Mouse (Mus musculus): ENCODE results near the gene Sec14l3. TPM values are rescaled to one million over a fixed set of nuclear protein-coding genes. Genes with fewer than 3 reads are reported as not detected.
"Not testable (repeated sequence)": the region's sequence is repeated elsewhere in the genome, so short reads cannot be mapped to it uniquely, and the experiment has no call there.

The Sec14l3 gene
- polyA plus RNA-seq, 1 experiment, result not detected

DNA sequence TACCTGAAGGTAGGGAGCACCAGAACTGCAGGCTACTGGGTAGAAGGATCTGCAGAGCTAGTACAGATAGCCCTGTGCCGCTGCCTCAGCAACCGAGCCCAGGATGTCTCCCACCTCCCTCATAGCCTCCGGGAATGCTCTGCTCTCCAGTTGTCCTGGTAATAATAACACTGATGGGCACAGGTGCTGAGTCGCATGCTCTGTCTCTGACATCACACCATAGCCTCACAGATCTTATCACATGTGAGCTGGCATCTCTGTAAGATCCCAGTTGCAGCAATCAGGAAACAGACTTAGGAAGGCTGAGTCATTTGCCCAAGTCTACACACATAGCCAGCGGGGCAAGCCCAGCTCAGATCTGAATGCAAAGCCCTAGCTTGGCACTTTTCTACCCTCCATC is 37.2 kb downstream of the Sec14l3 start:
- DNase-seq (ENCODE audit: low spot score), result no peak

DNA sequence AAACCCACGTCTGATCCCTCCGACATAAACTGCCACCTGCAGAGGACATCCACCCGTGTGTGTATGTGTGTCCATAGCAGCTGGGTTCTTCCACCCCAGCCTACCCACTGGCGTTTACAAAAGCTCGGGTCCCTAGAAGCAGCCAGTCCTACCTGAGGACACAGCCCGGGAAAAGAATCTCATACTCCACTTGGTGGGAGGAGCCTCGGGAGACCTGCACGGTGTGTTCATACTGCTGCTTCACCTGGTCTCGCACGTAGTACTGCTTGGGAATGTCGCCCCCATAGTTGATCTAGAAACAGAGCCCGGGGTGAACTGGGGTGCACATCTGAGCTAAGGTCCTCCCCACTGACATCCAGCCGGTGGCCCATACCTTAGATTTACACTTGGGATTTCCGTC is 38.9 kb downstream of the Sec14l3 start:
- no peak for DNase-seq (ENCODE audit: low spot score)

DNA sequence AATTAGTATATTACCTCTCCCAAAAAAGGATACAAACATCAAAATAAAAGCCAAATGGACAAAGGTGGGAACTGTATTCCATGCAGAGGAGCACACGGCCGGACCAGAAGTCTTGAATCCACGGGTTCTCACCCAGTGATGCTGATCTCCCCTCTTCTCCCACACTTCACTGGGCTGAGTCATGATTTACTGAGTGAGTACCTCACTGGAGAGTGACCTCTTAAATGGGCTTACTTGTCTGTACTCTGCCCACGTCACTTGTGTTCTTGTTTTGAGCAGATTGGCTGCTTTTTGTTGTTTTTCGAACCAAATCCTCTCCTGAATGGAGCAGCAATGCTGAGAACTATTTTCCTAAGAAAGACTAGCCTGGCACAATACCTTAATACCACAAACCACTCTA is 40.3 kb downstream of the Sec14l3 start:
- no peak for DNase-seq (ENCODE audit: low spot score)

DNA sequence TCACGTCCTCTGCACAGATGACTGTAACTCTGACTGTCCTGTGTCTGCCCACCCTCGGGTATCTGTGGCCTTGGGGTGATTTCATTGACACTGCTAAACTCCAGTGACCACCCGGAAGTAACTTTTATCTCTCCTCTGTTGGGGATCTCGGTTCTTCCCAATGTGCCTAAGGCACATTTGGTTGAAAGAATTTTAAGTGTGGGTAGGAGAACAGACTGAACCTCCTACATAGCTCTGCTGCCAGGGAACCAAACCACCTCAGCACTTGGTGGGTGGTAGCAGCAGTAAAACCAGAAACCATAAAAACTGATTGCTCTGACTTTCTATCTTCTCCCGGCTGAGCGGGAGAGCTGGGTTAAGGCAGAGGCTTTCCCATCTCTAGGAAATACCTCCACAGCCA is 40.8 kb downstream of the Sec14l3 start:
- DNase-seq (ENCODE audit: low spot score), result no peak

DNA sequence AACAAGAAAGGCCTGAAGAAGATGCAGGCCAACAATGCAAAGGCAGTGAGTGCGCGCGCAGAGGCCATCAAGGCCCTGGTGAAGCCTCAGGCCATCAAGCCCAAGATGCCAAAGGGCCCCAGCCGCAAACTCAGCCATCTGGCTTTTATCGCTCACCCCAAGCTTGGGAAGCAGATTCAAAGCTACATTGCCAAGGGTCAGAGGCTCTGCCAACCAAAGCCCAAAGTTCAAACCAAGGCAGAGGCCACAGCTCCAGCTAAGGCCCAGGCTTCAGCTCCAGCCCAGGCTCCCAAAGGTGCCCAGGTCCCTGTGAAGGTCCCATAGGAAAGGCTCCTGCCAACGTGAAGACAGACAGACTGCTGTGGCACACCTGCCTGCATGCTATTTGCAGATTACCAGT is 43.3 kb downstream of the Sec14l3 start:
- DNase-seq (ENCODE audit: low spot score), result not testable (repeated sequence)

DNA sequence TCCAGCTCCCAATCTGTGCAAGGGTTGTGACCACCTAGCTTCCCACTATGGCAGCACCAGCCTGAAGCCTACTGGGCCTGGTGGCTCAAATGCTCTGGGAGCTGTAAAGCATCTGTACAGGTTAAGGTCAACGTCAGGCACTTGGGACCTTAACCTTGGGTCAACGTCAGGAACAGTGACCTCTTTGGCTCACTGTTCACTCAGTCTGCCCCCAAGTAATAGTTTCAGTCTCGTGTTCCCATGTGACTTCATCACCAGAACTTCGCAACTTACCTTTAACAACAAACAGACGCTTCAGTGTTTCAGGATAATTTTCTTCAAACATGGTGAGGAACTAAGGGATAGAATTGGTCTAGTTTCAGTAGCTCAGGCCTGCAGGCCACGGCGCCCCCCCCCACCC is 44.0 kb downstream of the Sec14l3 start:
- no peak for DNase-seq (ENCODE audit: low spot score)

DNA sequence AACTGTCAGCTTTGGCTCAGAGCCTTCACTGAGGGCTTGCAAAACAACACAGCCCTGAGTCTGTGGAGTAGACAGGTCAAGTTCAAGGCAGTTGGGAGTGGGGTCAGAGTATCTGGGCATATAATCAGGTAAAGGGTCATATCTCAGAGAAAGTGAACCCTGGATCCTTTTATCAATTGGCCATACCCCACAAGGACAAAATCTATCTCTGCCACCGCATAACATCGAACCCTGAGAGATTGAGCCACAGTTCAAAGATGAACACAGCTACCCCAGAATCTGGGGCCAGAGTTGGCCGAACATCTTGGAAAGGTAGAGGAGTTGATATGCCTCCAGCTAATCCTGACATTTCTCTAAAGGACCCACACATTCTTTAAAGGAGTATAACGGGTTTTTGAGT is 47.4 kb downstream of the Sec14l3 start:
- DNase-seq (ENCODE audit: low spot score), result no peak

DNA sequence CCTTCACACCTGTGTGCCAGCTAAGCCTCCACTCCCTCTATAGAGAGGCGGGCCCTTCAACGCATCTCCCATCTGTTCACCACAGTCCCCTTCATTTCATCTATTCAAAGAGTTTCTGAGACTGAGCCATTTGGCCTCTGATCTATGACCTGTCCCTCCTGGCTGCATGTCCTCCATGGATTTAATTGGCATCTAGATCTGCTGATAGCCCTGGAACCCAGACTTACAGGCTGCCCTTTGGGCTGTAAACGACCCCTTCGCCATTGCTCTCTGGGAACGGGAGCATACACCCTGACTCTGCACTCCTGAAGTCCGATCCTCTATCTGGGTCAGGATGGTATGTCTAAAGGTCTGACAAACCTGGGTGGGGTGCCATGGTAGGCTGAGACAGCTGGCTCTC is 48.2 kb downstream of the Sec14l3 start:
- no peak for DNase-seq (ENCODE audit: low spot score)

DNA sequence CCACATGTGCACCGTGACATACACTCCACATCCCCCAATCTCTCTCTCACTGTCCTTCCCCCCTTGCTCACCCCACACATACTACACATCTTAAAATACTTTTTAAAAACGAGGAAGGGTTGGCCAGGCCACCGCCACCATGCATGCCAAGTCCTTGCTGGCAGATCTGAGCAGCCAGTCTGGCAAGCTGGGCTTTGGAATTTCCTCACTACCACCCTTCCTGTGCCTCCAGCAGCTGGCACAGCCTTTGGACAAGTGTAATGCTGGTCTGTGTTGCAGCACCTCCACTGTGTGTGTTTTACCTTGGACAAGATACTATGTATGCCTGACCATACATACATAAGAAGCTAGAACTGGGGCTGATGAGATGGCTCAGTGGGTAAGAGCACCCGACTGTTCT is 48.9 kb downstream of the Sec14l3 start:
- DNase-seq (ENCODE audit: low spot score), result no peak

DNA sequence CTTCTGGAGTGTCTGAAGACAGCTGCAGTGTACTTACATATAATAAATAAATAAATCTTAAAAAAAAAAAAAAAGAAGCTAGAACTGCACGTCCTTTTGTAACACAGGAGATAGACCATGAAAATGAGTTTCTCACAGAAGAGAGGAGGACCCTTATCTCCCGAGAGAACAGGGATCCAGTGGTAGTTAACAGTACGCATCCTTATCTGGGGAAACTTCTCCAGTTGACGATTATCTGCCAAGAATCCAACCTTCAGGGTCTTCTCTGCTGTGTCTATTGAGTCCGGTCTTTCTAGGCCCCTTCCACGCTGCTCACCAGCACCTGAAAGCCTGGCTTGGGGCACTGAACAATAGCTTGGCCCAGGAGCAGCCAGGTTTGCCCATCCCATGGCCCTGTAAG is 49.3 kb downstream of the Sec14l3 start:
- no peak for DNase-seq (ENCODE audit: low spot score)

DNA sequence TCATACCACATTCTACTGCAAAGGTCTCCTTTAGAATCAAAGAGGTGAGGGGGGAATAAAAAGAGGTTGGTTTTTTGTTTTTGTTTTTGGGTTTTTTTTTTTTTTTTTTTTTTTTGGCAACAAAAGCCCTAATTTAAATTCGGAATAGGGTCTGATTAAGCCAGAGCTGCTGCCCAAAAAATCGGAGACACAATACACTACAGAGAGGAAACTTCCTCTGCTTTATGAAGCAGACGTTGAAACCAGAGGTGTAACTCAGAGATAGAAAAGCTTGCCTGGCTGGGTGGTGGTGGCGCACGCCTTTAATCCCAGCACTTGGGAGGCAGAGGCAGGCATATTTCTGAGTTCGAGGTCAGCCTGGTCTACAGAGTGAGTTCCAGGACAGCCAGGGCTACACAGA is 49.9 kb downstream of the Sec14l3 start:
- not testable (repeated sequence) for DNase-seq (ENCODE audit: low spot score)

DNA sequence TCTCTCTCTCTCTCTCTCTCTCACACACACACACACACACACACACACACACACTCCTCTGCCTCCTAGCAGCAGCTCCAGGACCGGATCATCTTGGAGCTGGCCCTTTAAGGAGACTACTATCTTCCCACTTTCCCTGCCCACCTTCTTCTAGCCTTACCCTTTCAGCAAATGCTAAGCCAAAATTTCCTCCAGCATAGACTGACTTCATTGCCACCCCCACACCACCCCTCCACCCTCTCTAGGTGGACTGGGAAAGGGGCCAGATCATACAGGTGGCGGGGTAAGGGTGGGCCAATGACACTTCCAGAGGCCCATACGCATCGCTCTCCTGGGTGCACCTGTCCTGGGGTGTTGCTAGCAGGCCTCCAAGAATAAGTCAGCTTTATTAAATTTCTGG is 50.8 kb downstream of the Sec14l3 start:
- DNase-seq (ENCODE audit: low spot score), result no peak

DNA sequence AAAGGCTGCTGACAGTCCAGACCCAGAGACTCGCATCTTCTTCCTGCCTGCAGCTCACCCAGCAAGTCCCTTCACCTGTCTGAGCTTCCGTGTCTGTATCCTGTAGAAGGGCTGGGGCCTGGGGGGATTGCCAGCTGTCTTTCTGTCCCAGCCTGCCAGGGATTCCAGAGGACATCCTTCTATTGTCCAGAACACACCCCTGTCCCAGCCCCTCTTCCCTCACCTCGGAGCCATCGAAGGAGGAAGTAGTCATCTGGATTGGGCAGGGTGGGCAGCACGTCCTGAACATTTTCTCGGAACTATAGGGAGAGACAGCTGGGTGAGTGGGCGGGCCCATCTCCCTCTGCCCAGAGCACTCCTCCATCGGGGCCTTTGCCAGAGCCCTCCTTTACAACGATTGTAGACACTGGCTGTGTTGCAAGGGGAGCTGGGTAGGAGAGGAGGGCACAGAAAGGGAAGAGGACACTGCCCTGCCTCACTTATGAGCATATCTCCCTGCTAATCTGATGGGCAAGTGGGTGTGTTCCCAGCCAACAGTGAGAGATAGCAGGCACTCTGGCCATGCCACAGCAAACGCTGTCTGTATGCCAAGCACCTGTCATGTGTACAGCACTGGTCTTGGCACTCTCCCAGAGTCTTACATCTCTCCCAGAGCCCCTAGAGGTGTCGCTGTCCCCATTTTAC is 52.0 kb downstream of the Sec14l3 start:
- no peak for DNase-seq (ENCODE audit: low spot score)

DNA sequence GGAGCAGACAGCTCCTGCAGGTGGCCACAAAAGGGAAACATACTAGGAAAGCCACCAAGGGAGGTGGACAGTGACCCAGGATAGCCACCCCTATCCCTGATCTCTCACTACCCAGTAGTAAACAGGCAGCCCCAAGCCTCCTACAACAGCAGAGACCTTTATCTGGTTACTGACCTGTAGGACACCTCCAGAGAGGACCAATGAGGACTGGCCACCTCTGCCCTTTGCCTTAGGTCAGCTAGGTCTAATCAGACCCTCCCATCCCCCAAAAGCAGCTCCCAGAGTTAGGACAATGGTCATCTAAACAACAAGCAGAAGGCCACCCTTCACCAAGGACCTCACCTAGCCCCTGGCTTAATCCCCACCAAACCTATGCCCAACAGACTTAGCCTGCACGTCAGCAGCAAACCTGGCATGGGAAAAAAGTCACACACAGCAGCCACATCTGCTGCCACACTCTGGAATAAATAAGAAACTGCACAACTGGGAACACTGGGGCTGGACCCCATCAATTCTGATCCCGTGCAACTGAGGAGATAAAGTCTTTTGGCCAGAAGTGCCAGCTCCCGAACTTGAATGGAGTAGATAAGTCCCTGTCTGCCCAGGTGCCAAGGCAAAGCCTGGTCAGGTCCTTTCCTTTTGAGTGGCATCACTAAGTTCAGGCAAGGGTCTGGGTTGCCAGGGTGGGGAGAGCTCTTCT is 52.9 kb downstream of the Sec14l3 start:
- no peak for DNase-seq (ENCODE audit: low spot score)

DNA sequence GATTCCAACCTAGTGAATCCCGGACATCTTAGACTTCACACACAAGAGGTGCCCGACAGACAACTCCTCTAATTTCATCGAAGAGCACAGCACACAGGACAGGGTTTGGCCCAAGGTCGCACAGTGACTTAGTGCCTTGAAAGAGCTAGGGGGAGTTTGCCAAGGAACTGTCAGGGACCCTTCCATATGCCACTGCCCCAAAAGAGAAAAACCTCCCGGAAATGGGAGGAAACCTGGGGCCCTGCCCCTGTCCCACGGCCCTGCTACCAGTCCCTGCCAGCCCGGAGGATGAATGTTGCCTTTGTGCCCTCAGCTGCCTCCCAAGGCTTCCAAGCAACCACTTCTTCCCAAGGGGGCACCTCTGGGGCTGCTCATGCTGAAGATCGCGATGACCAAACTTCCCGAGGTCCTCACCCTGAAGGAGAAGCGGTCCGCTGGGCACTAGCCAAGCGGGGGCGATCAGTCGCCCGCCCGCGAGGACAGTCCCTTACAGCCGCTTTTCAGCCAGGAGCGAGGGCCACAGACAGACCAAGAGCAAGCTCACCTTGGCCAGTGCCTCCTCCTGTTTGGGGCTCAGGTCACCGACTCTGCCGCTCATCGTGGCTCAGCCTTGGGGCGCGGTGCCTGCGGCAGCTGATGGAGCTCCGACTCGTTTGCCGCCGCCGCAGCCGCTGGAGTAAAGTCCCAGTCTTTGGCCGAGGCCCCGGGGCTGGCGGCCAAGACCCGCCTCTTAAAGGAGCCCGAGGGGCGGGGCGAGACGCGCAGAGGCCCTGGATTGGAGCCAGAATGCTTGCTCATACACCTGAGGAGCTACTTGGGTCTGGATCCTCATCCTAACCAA is 53.7 kb downstream of the Sec14l3 start:
- DNase-seq (ENCODE audit: low spot score), result peak; percentile 51

DNA sequence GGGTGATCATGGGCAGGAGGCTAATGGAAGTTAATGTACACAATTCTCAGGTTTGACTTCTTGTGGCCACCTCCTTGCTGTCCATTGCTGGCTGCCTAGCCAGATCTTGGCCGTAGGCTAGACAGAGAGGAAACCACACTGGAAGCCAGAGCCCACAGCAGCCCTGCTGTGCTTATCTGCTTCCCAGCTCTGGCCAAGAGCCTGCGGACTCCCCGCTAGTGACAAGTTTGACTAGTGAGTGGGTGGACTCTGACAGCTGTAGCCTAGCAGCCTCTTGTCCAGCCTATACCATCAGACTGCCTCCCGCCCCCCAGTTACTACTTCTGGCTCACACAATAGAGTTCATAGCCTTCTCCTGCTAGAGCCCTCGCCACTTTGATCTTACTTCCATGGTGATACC is 55.0 kb downstream of the Sec14l3 start:
- DNase-seq (ENCODE audit: low spot score), result no peak

DNA sequence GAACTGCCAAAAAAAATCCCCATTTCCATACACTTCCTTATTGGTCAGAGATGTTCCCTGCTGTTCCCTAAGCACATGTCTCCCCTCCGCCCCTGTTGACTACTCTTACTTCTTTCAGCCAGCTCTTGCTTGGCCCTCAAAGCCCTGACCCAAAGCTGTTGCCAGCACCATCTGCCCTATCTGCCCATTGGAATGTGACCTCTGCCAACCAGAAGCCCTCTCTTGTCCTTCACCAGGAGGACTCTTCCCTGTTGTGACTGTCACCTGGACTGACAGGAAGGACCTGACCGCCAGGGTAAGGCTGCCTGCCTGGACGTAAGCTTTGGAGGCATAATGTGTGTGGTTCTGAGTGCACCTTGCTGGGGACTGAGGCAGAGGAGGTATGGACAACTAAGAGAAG is 57.0 kb downstream of the Sec14l3 start:
- DNase-seq (ENCODE audit: low spot score), result no peak

DNA sequence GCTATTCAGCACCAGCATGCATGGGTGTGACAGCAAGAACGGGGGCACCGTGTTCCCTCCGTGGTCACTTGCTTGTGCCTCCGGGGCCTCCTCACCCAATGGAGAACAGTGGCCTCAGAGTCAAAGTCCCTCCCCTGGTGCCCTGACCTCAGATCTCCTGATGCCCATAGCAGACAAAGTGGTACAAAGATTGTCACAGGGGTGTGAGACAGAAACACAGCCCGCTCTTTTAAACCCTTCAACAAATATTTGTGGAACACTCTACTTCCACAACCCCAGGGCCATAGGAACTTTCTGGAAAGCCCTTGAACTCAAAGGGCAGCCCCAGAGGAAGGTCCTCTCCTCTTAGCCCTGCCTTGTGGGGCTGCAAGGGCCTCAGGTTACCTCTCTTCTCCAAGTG is 57.6 kb downstream of the Sec14l3 start:
- DNase-seq (ENCODE audit: low spot score), result no peak

DNA sequence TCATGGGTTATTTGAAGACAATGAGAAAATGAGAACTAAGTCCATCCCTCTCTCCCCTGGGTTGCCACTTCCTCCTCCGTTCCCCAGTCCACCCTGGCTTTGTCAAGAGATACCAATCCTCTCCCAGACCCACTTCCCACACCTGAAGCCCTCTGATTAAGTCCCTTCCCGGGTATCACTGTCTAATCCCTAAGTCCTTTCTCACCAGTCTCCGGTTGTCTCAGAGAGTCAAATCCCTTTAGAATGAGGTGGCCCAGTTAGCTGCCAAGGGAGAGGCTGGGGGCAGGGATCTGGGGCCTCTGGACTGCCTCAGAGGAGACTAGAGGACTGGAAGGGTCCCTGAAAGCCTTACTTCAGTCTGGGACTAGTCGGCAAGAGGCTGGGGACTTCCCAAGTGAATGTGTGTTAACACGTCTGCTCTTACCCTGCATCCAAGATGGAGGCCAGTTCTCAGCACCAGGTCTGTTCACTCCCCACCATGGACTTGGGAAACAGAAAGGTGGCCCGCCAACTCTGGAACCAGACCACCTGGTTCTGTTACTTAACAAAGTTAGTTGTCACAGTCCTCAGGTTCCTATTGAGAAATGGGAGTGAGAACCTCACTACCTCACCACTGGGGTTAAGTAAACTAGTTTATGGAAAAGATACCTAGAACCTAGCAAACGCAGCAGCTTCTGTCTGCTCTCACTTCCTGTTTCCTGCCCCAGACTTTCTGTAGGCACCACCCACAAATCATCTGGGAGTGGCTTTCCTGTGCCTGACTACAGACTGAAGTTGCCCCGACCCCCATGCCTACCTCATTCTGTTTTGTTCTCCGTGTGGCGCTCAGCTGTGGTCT is 58.3 kb downstream of the Sec14l3 start, which contains the start of gene Sec14l2:
Gene Sec14l2 (minus strand): TSS at position 674 of the 838 bp plus-strand sequence.
- DNase-seq (ENCODE audit: low spot score), result no peak

DNA sequence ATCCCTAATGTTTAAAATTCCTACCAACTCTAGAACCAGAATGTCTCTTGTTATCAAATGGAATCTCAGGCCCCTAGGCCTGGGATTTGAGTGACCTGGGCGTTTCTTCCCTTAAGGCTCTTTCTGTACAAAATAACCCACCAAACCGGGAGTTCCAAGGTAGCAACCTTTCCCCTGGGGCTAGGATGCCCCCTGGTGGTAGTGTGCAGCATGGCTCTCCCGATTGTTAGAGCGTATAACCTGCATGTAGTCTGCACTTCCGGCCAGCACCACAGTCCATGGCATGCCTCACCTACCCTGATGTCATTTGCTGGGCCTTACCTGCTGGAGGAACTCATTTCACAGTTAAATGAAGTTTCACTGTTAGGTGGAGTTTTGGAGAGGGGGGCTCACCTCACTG is 59.3 kb downstream of the Sec14l3 start:
- no peak for DNase-seq (ENCODE audit: low spot score)

DNA sequence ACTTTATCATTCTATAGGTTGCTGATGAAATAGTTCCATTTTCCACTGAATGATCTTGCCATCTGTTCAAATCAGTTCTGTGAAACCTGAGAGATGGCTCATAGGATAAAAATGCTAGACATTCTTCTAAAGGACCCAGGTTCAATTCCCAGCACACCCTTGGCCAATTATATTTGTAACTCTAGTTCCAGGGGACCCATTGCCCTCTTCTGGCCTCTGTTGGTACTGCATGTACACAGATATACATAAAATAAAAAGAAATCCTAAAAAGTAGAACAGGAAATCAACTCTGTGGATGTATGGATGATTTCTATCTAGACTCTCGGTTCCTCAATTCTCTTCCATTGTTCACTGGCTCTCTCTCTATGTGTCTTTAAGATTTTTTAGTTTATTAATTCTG is 62.4 kb downstream of the Sec14l3 start:
- DNase-seq (ENCODE audit: low spot score), result no peak
